Mouse (Mus musculus) kidney, embryonic 14.5 days (tissue): Measurements from ENCODE around the gene Zfp953. TPM values are rescaled to one million over a fixed set of nuclear protein-coding genes. Genes with fewer than 3 reads are reported as not detected.
A peak's percentile ranks its signal among the peaks of the same experiment; 100 is the strongest.
"Not testable (repeated sequence)": the region's sequence is repeated elsewhere in the genome, so short reads cannot be mapped to it uniquely, and the experiment has no call there.

Experiments
- ATAC-seq: fragments of 200-750 bp; cut with Nextera tagmentation; 2 replicates; pipeline ENCODE4 v1.8.0; 2017; ENCODE audit warnings: moderate number of reproducible peaks, mild to moderate bottlenecking, moderate TSS enrichment, moderate library complexity; ENCODE audit not compliant: low FRiP score, low TSS enrichment
- H3K27ac ChIP-seq: fragments of 300-500 bp; sonication (generic); 2 replicates; pipeline ENCODE4 v1.5.1; 2014; ENCODE audit warnings: low read depth, mild to moderate bottlenecking, low read length, moderate library complexity, mixed read lengths
- H3K27me3 ChIP-seq: fragments of 300-500 bp; sonication (generic); 2 replicates; pipeline ENCODE4 v1.6.1; 2014; ENCODE audit warnings: mild to moderate bottlenecking, low read length; ENCODE audit not compliant: control insufficient read depth, insufficient read depth
- H3K36me3 ChIP-seq: fragments of 300-500 bp; sonication (generic); 2 replicates; pipeline ENCODE4 v1.6.1; 2014; ENCODE audit warnings: low read length, mixed read lengths; ENCODE audit not compliant: control insufficient read depth, insufficient read depth
- H3K4me1 ChIP-seq: fragments of 300-500 bp; sonication (generic); 2 replicates; pipeline ENCODE4 v1.6.1; 2014; ENCODE audit warnings: low read length, mixed read lengths; ENCODE audit not compliant: control insufficient read depth, insufficient read depth
- H3K4me2 ChIP-seq: fragments of 300-500 bp; sonication (generic); replicated peaks from 2 replicates; pipeline ENCODE4 v1.6.1; 2014; ENCODE audit warnings: low read depth, mild to moderate bottlenecking, low read length
- H3K4me3 ChIP-seq: fragments of 300-500 bp; sonication (generic); 2 replicates; pipeline ENCODE4 v1.5.1; 2014; ENCODE audit warnings: mild to moderate bottlenecking, low read length
- H3K9ac ChIP-seq: fragments of 300-500 bp; sonication (generic); 2 replicates; pipeline ENCODE4 v1.6.1; 2014; ENCODE audit warnings: low read depth, mild to moderate bottlenecking, low read length, moderate library complexity
- H3K9me3 ChIP-seq: fragments of 300-500 bp; sonication (generic); 2 replicates; pipeline ENCODE4 v1.6.1; 2016; ENCODE audit warnings: low read length; ENCODE audit not compliant: control insufficient read depth
- WGBS: fragments of 180-500 bp; shearing (Covaris S2); extraction: QIAGEN DNeasy Blood & Tissue Kit; methylation state at CpG from one replicate; pipeline ENCODE4 v1.1.7; 2014; 5-methylcytosine and 5-hydroxymethylcytosine counted together
- polyA plus RNA-seq: library from polyadenylated mRNA; unstranded; fragments of >200 nt; fragmentation: Nextera tagmentation; extraction: Ambion mirVana; gene quantifications from 2 replicates; pipeline ENCODE4 v1.2.1, GENCODE M21; 2014

The Zfp953 gene
- polyA plus RNA-seq = 1.4 and 1.6 TPM in 2 replicates

- peak within 1 kb of the TSS; percentile 69 for H3K4me2 ChIP-seq
- H3K9ac ChIP-seq = peak within 1 kb of the TSS; percentile 74
- H3K4me1 ChIP-seq = no peaks in the 10 kb centered on the region
- under 1% methylated on average over 15 of the region's 15 CpGs for WGBS
- H3K36me3 ChIP-seq = no peaks in the 10 kb centered on the region
- ATAC-seq = peak; percentile 93
- no peak within 1 kb of the TSS for H3K27ac ChIP-seq
- H3K4me3 ChIP-seq = peak within 1 kb of the TSS; percentile 81
- no peaks in the 10 kb centered on the region for H3K9me3 ChIP-seq
- H3K27me3 ChIP-seq = no peaks in the 10 kb centered on the region
Observed at GRCm38 (mm10) chr13:67360131-67360744, at the start of gene Zfp953, which contains the start of gene Gm28044. Gene Zfp953, minus strand, starts transcription at chr13:67360605. Gene Gm28044, minus strand, starts transcription at chr13:67360536.

- WGBS = 2% methylated on average over 14 of the region's 16 CpGs
- H3K36me3 ChIP-seq = not testable (repeated sequence)
Observed at GRCm38 (mm10) chr13:67399183-67399903, 38.9 kb upstream of the Zfp953 start, which contains the start of gene Zfp429. Gene Zfp429, minus strand, starts transcription at chr13:67399819.

DNA sequence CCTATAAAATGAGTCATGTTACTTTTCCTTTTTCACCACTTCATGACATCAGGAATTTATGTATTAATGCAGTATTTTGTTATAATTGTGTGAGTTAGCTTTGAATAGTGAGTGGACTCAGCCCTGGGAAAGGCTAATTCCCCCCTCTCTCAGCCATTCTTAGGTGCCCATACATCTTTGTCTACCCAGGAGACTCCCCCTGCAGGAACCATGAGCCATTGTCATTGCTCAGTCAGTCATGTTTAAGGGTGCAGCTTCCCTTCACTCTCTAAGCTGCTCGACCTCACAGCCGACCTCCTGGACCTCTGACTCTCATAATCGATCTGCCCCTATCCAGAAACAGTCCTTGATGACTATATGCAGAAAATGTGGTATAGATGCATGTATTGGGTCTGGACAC lies 15.8 kb upstream of the Zfp953 start:
- H3K9me3 ChIP-seq, H3K4me3 ChIP-seq, H3K4me1 ChIP-seq, H3K36me3 ChIP-seq, H3K4me2 ChIP-seq, H3K27ac ChIP-seq, H3K9ac ChIP-seq, H3K27me3 ChIP-seq: not testable (repeated sequence)
- 0 out of 2 replicates have a peak, but pooled peaks have one; percentile 22 for ATAC-seq
- WGBS = 84% methylated on average over 3 of the region's 3 CpGs

More at GRCm38 (mm10) chr13:67399183-67399903, 38.9 kb upstream of the Zfp953 start, which contains the start of gene Zfp429:
- H3K9me3 ChIP-seq, H3K27ac ChIP-seq, H3K4me1 ChIP-seq, H3K27me3 ChIP-seq: not testable (repeated sequence)
- Histone ChIP-seq H3K9ac (peak within 1 kb of the TSS; percentile 57; the same call in 1 of the 2 replicates), H3K4me2 (peak within 1 kb of the TSS; percentile 46), H3K4me3 (peak within 1 kb of the TSS; percentile 58)
- peak; percentile 97 for ATAC-seq

DNA sequence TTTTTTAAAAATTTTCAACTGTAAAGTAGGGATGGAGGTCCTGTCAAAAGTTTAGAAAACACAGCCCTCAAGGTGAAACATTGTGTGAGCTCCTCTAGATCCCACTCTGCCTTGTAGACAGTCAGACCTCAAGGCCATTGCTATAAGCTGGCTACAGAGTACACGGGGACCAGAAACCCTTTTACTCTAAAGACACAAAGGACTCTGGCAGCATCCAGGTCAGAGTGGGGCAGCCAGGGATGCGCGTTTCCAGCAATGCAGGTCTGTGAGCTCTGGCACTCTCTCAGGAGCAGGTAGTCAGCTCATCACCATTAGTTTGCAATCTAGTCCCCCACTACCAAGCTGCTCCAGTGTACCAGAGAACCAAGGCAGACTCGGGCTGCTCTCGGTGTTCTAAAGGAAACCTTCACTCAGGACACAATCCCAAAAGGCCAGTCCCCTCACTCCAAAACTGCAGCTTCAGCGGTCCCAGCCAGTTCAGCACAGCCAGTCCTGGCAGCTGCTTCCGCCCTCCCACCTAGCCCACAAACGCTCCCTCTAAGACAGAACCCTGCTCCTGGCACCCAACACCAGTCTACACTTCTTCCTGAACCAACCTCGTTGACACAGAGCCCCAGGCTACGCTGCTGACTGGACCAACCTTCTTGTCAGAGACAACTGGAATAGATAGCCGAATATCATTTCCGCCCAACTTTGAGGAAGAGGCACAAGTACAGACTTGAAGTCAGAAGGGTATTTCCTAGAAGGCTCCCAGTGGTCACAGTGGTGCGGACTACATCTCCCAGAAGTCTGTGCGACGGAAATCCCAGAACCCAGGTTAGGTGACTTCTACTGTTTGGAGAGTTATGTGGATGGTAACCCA lies 14.9 kb upstream of the Zfp953 start, which contains the start of the genes Gm28041 and Zfp456:
Gm28041 (minus strand) TSS at position 684 of the 862 bp plus-strand sequence.
Zfp456 (minus strand) TSS at position 761 of the 862 bp plus-strand sequence.
- H3K4me2 ChIP-seq = peak within 1 kb of the TSS; percentile 46
- H3K9ac ChIP-seq = peak within 1 kb of the TSS; percentile 37; the same call in 1 of the 2 replicates
- peak within 1 kb of the TSS; percentile 49 for H3K4me3 ChIP-seq
- not testable (repeated sequence) for H3K4me1 ChIP-seq, H3K27ac ChIP-seq, H3K9me3 ChIP-seq, H3K27me3 ChIP-seq, H3K36me3 ChIP-seq
- peak; percentile 97 for ATAC-seq
- WGBS = 15% methylated on average over 13 of the region's 15 CpGs

- no peaks in the 10 kb centered on the region for H3K36me3 ChIP-seq
- no peak overlapping the region for H3K4me3 ChIP-seq
- no peaks in the 10 kb centered on the region for H3K27me3 ChIP-seq
- H3K4me1 ChIP-seq = no peaks in the 10 kb centered on the region
- H3K9me3 ChIP-seq = no peaks in the 10 kb centered on the region
- H3K9ac ChIP-seq = no peak overlapping the region
- no peak for ATAC-seq
- no peak overlapping the region for H3K27ac ChIP-seq
- no peak overlapping the region for H3K4me2 ChIP-seq
Observed at GRCm38 (mm10) chr13:67351854-67352253, 8.6 kb downstream of the Zfp953 start.

DNA sequence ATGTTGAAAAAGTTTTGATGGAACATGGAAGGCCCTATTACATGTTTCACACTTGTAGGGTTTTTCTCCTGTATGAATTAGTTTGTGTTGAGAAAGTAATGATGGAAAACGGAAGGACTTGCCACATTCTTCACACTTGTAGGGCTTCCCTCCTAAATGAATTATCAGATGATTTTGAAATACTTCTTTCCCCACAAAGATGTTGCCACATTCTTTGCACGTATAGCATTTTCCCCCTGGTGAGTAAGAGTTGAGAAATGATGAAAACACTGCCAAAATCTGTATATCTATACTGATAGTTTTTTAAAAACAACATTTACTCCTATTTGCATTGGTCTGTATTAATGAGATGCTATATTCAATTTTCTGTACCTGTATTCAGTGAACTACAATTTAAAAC lies 17.0 kb downstream of the Zfp953 start:
- Histone ChIP-seq H3K9ac (no peak overlapping the region), H3K27ac (no peak overlapping the region), H3K4me3 (no peak overlapping the region), H3K4me1 (no peaks in the 10 kb centered on the region), H3K9me3 (no peaks in the 10 kb centered on the region), H3K27me3 (no peaks in the 10 kb centered on the region), H3K36me3 (no peaks in the 10 kb centered on the region; the same call in 1 of the 2 replicates), H3K4me2 (no peak overlapping the region)
- 90% methylated on average over 2 of the region's 2 CpGs for WGBS
- no peak for ATAC-seq

DNA sequence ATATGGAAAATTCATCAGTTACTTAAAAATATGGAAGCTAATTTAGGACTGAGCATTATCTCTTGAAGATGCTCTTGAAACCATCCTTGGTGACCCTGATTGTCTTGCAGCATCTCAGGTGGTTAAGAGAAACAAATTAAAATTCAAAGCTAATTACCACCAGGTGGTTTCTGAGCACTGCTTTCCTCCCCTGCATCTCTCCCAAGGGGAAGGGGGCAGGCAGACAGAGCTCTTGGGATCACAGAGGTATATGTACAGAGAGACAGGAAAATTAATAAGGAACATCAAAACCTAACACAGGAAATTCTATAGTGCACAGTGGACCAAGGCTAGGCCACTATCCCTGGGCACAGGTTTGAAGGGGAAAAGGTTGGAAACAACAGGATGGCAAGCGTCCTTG lies 27.5 kb downstream of the Zfp953 start:
- H3K27ac ChIP-seq = no peak overlapping the region

GRCm38 (mm10) chr13:67332019-67332724 lies 28.2 kb downstream of the Zfp953 start, which contains the start of gene Zfp595:
Gene Zfp595, minus strand, starts transcription at chr13:67332570.
- Histone ChIP-seq H3K4me3 (peak within 1 kb of the TSS; percentile 58), H3K36me3 (no peaks in the 10 kb centered on the region), H3K9me3 (no peaks in the 10 kb centered on the region), H3K4me1 (no peaks in the 10 kb centered on the region), H3K4me2 (peak within 1 kb of the TSS; percentile 67), H3K27ac (no peak within 1 kb of the TSS), H3K9ac (peak within 1 kb of the TSS; percentile 62), H3K27me3 (no peaks in the 10 kb centered on the region)
- peak; percentile 95 for ATAC-seq
- WGBS = 15% methylated on average over 17 of the region's 17 CpGs

More for the DNA sequence above, 27.5 kb downstream of the Zfp953 start:
- peak overlapping the region; percentile 67 for H3K4me2 ChIP-seq
- H3K27me3 ChIP-seq = no peaks in the 10 kb centered on the region
- H3K4me3 ChIP-seq = peak overlapping the region; percentile 58
- peak overlapping the region; percentile 62 for H3K9ac ChIP-seq
- H3K4me1 ChIP-seq = no peaks in the 10 kb centered on the region
- peak; percentile 21; the same call in 1 of the 2 replicates for ATAC-seq
- no peaks in the 10 kb centered on the region for H3K9me3 ChIP-seq
- WGBS = 69% methylated on average over 1 of the region's 1 CpGs
- no peaks in the 10 kb centered on the region for H3K36me3 ChIP-seq
